Mouse (Mus musculus) layer of hippocampus, postnatal 14 days (tissue): ENCODE results near the gene Tsc2. TPM values are rescaled to one million over a fixed set of nuclear protein-coding genes. Genes with fewer than 3 reads are reported as not detected.

Experiments used
- DNase-seq, 2 experiments: peaks; one replicate each; pipeline ENCODE4 v3.0.0; 2021 to 2022; ENCODE audit warnings: low spot score in 2 of 2, mixed read lengths in 1 of 2
- total RNA-seq, 2 experiments: library from RNA; stranded (reverse); gene quantifications; 2 replicates each; pipeline ENCODE4 v1.2.3; 2021

The Tsc2 gene
- total RNA-seq, 2 experiments from 2014 or later, result 160 to 162 TPM

DNA sequence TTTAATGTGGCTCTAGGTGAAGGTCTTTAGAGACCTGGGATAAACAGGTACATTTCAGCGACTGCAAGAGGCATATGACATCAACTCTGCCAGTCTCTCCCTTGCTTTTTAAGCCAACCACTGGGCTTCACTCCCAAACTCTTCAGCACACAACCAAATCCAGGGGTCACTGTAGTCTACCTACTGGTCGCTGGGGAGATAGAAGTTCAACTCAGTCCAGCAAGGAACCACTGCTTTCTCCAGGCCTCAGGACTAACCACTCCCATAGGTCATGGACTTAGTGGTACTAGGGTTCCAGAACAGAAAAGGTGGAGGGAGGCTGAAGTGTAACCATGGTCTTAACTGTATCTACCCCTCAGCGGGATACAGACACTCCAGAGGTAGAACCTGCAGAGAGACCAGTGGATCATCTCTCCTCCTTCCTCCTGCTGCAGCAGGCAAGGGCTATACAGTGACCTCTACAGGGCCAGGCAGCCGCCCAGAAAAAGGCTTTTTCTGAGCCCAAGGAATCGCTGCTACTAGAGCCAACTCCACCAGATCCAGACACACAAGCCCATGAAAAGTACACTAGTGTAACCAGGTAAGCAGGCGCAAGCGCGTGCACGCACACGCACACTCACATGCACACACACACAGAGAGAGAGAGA, 16.4 kb upstream of the Tsc2 start:
- DNase-seq, result no peak

DNA sequence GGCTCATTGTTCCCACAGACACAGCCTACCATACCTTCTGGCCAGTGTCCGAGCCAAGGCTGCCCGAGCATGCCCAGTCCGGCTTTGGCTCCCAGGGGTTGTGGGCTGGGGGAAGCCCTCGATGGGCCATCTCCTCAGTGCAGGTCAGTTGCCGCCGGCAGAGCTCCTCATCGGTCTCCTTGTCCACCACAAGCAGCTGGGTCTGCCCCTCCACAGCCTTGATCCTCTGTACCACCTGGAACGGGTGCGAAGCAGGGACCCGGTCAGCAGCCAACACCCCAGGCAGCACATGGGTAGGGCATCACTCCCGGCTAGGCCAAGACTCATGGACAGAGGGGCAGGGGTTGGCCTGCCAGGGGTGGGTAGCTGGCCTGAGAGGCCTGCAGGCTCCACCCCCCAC, 15.1 kb upstream of the Tsc2 start:
- DNase-seq, result no peak

DNA sequence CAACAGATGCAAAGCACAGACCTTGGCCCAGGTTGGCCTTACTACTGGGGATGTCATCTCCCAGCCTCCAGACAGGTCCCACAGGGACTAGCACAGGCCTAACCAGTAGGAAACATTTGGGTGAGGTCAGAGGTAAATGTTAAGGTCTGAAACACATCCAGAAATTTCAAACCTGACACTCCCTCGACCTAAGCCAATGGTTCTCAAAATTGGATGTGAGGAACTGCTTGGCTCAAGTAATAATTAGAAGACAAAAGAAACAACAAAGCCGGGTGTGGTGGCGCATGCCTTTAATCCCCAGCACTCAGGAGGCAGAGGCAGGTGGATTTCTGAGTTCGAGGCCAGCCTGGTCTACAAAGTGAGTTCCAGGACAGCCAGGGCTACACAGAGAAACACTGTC, 14.0 kb upstream of the Tsc2 start:
- DNase-seq, result no peak

DNA sequence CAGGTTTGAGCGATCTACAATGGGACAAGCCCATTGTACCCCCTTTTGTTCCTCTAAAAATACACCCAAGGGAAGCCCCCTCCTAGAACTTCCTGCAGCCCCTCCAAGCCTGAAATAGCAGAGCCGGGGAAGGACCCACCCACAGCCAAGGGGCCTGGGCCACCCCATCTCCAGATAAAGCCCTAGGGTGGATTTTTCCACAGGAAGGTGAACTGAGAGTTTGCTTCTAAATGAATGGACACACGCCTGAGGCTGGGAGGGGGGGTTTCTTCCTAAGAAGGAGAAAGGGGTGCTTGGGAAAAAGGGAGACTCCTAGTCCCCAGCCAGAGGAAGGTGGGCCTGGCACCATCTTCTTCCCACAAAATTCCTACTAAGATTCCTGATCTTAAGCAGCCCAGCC, 13.5 kb upstream of the Tsc2 start:
- DNase-seq, result no peak

DNA sequence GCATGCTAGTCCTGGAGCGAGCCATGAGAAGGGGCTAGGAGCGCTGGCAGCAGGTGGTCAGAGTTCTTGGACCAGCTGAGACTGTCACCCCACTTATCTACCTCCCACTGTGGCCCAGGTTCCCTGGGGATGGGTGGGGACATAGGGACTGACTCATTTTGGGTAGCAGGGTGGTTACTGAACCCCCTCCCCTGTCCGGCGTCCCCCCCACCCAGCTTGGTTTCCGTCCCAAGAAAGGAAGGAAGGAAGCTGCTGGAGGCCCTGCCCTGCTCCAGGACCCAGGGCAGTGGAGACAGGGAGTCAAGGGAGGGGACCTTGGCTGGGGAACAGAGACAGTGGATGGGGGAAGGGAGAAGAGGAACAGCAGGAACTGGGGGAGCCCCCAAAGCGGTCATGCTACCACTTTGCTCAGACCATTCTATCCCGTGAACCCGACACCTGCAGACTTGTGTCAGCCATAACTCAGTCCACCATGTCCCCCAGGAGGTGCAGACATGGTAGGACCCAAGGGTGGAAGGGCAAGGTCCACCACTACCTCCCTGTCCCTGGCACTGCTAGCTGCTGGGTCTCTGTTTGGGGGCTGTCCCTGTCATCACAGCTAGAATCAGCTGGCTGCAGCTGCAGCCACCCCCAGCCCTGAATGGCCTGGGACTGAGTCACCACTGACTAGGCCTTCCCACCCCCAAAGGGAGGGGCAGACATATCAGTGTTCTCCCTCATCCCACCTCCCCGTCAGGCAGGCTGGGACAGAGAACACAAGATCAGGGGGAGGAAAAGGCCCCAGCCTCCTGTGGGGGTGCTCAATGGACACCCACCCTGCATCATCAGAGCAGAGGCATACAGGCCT, 12.7 kb upstream of the Tsc2 start:
- no peak for DNase-seq

DNA sequence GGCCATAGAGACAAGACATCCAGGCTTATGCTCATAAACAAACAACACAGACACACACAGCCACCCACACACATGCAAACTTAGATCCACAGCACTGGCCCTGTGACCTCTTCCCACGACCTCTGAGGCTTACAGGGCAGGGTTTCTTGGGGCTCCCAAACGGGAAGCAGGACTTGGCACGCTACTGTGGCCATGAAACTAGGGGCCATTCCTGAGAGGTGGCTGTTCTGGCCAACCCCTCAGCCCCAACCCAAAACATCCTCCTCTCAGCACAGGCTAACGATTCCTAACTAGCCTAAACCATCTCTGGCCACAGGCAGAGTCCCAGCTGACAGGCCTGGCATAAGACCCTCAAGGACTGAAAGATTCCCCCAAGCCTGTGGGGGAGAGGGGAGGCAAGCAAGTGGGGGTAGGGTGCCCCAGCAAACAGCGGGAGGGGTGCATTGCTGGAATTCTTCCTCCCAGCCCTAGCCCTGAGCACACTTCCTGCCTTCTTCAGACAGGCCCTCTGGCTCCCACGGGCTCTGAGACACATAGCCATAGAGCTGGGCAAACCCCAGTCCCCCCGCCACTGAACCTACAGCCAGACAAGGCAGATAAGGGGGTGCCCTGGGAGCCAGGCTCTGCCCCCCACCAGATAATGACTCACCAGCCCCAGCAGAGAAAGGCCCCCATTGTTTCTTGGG, 11.7 kb upstream of the Tsc2 start:
- no peak for DNase-seq

DNA sequence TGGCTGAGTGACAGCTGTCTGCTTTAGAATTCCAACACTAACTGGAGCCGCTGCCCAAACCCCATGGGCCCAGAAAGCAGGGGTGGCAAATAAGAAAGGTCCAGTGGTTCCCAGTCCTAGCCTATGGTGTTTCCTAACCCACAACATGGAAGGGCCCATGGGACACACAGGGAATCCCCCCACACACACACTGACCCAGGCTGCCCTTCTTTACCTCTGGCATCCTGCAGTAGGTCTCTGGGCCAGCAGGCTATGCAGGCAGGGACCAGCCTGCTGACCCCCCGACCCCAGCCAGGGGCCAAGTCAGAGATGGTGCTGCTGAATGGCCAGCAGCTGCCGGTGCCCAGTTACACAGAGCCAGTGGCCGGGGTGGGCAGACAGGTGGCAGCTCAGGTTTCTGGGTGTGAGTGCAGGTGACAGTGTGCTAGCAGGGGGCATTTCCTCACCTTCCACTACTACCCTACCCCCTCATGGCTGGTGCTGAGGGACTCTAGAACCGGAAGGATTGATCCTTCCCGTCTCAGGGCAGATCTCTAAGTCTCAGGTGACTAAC, 10.4 kb upstream of the Tsc2 start:
- DNase-seq, result no peak

DNA sequence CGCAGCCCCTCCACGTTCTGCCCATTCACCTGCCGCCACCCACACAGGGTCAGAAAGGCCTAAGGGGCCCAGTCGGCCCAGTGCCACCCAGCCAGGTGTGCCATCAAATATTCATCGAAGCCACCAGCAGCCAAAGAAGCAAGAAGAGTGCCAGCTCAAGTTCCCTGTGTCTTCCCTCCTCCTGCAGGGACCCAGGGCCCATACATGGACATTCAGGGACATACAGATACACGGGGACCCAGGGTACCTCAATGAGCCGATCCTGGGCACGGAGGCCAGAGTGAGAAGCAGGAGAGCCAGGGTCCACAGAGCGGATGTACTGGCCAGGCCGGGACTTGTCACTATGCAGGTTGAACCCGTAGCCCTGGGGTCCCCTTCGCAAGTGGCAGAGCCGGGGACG, 9.5 kb upstream of the Tsc2 start:
- no peak for DNase-seq

DNA sequence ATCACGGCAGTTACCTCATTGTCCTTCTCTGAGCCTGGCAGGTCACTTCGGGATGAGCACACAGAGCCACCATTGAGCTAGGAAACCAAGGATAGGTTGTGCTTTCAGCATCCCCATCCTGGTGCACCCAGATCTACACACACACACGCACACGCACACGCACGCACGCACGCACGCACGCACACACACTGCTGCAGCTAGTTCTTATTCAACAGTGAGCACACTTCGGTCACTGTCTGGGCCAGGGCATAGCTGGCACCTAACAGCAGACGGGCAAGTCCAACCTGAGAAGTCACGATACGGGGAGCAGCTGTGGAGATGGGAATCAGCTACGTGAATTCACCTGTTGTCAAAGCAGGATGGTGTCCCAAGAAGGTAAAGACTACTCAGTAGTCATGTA, 8.2 kb upstream of the Tsc2 start:
- DNase-seq, result no peak

DNA sequence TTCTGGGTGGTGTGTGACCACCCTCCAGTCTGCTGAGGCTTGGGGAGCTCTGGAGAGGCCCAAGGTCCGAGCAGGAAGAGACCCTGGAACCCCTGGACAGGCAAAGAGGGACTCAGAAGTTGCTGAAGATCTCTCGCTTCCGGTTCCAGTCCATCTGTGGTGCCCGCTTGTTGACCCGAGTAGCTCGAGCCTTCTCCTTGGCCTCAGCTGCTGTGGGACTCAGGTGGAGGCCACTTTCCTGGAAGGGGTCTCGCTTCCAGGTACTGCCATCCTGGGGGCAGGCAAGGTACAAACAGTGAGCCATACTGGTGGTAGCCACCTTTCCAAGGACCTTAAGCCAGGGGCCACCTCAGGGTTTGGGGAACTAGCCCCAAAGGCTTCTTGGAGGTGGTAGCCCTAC, 7.7 kb upstream of the Tsc2 start:
- no peak for DNase-seq

DNA sequence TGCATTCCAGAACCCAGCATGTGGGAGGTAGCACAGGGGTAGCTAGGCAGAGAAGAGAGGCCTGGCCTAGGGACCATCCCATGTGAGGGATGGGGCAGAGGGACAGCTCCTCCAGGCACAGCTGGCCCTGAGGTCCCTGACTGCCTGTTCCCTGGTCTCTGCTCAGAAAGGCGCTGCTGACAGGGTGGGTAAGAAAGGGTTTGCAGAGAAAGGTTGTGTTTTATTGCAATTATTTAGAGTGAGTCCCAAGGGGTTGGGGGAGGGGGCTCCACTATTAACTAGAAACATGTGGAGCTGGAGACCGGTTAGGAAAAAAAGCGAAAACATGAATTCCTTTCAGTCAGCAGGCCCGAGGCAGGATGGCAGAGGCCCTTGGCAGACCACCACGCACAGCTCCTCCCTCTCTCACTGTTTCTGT, 7.2 kb upstream of the Tsc2 start:
- DNase-seq, result no peak

DNA sequence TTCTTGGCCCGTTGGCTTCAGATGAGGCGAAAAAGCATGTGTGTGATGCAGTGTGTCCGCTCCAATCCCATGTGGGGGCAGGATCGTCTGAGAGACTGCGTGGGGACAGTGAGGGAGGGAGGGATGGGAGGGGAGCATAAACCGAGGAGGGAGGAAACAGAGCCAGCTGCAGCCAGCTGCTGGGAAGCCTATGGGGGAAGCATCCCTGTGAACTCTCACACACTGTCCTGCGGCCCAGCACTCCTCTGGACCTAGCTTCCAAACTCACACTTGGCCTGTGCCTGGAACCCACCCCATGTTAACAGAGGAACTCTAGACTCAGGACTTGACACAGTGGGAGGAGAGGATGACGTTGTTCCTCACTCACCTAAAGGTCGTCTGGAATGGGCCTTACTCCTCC, 6.4 kb upstream of the Tsc2 start:
- DNase-seq, result no peak

DNA sequence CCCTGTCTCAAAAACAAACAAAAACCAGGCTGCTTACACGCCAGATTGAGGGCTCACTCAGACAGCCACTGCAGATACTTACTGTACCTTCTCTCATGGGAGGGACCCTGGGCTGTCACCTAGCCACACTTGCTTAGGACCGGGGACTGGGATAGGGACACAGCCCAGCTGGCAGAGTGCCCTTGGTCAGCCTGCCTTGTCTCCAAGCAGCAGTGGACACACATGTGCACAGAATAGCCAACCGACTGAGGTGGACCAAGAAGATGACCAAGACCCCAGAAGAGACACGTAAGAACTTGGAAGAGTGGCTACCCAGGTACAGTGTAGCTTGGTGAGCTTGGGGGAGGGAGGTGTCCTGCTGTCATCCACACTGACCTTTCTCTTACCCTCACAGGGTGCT, 5.8 kb upstream of the Tsc2 start:
- DNase-seq, result no peak

DNA sequence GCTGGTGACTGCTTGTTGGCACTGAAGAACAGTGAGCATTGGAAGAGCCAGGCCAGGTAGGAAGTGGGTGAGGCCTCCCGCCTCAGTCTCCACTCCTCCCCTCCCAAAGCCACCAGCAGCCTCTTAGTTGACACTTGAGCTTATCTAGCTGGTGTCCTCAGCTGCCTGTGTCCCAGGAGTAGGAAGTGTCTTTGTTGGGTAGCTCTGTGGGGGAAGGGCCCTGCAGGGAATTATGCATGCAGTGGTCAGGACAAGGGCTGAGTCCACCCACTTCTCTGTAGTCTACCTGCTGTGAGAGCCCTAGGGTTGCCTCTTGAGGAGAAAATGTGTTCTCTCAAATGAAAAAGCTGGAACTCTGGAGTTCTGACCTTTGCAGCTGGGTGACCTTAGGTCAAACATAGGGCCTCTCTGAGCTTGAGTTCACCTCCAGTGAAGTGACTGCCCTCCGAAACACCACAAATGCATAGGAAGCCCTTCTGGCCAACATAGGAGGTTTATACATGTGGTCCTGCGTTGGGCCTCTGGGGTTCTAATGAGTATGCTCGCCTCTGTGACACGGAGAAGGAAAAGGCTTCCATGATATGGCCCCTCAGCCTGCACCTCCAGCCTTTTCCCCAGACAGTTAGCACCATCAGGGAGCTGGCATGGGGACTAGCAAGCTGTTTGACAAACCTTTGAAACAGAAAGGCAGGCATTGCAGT, 4.5 kb upstream of the Tsc2 start:
- no peak for DNase-seq

DNA sequence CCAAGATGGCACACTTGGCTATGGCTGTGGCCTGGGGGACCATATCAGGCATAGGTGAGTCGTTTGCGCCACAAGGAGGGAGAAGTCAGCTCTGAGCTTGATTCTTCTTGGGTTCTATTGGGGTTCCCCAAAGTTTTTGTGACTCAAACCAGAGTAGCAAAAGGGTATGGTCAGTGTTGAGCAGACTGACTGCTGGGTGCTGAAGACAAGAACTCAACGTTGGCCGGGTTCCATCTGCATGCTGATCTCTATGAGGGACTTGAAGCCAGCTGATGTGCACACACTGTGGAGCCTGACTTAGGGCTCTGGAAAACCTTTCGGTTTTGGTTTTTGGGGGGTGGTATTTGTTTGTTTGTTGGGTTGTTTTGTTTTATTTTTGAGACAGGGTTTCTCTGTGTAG, 3.3 kb upstream of the Tsc2 start:
- no peak for DNase-seq

DNA sequence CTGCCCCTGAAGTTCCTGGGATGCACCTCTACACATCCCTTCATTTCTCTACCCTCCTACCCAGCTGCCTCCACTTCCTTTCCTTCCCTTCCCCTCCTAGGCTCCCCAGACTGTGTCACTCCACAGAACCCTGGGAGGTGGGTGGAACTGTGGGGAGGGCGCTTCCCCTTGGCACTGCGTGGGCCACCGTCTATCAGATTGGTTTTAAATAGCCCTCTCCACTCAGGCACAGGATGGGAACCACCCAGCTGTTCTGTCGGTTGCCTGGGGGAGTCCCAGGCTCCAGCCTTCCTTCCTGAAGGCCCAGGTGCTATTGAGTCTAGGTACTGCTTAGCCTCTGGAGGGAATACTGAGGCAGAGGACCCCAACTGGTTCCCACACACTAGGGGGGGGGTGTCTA, 2.6 kb upstream of the Tsc2 start:
- no peak for DNase-seq

DNA sequence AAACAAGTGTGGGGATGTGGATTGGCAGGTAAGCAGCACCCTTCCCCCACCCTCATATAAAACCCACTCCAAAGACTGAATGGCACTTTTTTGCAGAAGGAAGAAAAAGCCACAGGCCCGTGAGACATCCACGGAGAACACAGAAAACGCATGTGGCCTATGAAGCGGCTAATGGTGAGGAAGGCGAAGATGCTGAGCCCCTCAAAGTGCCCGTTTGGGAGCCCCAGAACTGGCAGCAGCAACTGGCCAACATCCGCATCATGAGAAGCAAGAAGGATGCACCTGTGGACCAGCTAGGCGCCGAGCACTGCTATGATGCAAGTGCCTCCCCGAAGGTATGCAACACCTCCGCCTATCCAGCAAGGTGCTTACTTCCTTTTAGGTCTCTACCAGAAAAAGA, 1.4 kb upstream of the Tsc2 start:
- DNase-seq, result no peak

DNA sequence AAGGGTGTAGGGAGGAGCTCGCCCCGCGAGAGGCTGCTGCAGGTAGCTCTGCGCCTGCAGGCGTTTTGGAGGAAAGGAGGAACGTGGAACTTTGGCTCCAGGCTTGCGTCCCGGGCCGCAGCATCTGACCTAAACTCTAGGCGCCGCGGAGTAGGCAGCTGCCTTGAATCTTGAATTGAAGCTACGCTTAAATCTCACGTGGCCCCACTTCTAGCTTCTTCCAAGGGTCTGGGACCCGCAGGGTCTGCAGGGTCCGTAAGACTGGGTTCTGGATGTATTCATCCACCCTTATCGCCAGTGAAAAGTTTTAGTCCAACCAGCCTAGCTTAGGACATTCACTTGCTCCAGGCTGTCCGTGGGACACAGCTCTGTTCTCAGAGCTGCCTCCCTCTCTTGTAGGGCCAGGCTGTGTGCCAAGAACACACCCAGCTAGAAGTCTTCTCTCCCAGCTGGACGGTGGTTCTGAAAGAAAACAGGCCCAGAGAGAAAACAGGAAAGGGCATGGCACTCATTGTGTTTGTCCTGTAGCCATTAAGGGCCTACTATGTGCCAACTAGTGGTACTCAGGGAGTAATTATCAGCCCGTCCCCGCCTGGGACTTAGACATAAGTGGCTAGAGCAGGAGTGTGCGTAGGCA, 501 bp upstream of the Tsc2 start:
- no peak for DNase-seq

DNA sequence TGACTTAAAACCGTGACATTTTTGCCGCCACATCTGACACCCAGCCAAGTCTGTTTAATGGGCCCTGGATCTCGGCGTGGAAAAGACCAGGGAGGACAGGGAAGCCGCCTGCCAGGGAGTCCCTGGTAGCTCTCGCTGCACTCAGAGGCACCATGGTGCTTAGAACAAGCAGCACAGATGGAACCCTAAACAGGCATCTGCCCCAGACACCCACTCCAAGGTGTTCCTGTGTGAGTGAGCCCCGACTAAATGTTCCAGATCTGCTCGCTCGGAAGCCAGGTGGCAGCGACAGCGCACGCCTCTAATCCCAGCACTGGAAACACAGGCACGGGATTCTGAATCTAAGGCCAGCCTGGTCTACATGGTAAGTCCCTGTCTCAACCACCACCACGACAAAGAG, 2.4 kb downstream of the Tsc2 start:
- peak; percentile 61 to 86 for DNase-seq

DNA sequence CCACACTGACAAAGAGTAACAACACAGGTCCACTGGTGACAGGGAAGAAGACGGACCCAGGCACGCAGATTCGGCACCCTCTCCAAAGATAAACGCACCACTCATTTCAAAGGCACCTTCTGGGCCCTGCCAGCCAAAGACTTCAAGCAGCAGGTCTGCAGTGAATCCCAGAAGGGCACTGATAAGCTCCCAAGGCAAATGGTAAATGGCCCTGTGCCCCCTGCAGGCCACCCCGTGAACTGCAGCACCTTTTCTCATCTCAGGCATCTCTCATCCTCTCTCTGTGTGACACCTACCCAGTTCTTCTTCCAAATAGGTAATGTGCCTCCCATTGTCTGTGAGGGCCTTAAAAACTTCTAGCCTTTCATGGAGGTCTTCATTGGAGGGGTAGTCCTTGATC, 3.8 kb downstream of the Tsc2 start:
- peak; percentile 47 to 73 for DNase-seq

DNA sequence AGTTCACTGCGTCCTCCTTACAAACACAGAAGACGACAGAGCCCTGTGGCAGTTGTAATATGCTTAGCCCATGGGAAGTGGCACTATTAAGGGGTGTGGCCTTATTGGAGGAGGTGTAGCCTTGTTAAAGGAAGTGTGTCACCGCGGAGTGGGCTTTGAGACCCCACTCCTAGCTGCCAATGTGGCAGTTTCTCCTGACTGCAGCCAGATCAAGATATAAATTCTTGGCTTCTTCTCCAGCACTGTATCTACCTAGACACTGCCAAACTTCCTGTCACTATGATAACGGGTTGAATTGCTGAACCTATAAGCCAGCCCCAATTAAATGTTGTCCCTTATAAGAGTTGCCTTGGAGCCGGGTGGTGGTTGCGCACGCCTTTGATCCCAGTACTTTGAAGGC, 7.0 kb downstream of the Tsc2 start:
- no peak for DNase-seq
